Comparison of ENCODE assay signal across 11 mouse cellular contexts in the genomic region with DNA sequence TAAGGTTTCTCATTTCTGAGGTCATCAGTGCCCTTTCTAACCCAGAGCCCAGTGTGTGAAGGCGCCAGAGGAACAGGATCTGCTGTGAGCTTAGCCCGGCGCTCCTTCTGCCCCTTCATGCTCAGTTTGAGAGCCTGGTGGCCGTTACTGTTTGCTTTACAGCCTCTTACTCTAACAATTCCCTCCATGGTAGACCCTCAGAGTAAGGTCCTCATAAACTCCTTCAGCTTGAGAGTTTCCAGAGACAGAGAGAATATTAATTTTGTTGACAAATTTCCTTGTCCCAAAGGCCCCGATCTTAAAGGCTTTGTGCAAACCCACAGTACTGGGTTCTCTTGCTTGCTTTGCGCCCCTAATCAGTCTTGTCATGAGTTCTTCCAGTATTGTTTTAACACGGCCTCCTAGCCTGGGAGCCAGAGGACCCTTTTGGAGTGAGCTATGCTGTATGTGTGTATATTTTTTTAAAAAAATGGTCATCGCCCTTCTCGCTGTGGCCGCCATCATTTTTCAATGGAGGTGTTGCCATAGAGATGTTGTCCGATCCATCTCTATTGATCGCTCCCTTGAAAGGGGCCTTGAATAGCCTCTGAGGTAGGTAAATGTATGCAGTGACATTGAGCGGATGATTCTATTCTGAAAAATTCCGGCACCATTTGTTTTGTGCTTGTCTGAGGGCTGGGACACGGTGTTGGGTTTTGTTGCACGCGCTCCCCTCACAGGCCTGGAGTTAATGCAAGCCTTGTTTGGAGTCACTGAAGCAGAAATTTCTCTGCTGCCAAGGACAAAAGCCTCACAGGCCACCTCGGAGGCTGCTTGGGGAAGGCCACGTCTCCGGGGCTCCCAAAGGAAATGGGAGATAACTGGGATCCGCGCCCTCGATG.
A peak's percentile ranks its signal among the peaks of the same experiment; 100 is the strongest.
DNase-seq lines count a peak whose midpoint lies in the region; ATAC-seq and TF ChIP-seq lines count a peak whose summit lies in the region.
"Had no signal": no experiment of that assay in that cellular context is flagged by ENCODE, and none has a peak within 500 bp of the region (broad histone marks: within the 10 kb centered on the region; RNA-seq: fewer than 3 reads in every experiment).

No protein-coding gene starts in this region.

- H3K9ac ChIP-seq in embryonic facial prominence, embryonic 12.5 days = no peak overlapping the region
- H3K9ac ChIP-seq in hindbrain, embryonic 14.5 days = no peak overlapping the region; the same call in 1 of the 2 replicates
- no peak overlapping the region for H3K9ac ChIP-seq in midbrain, postnatal 0 days (replicated peaks; ENCODE audit: low read length, poor library complexity, severe bottlenecking)

- H3K27ac ChIP-seq in embryonic facial prominence, embryonic 12.5 days = peak overlapping the region; percentile 18; the same call in 1 of the 2 replicates
- H3K27ac ChIP-seq in hindbrain, embryonic 14.5 days = no peak overlapping the region
- H3K27ac ChIP-seq in midbrain, postnatal 0 days (ENCODE audit: low read depth, low read length) = no peak overlapping the region

- no peak for TF ChIP-seq CTCF in brain, embryonic 14.5 days (IDR thresholded peaks at IDR 0.05; ENCODE audit: borderline replicate concordance, extremely low read depth, insufficient read depth, insufficient read length)
- no peak for TF ChIP-seq CTCF in midbrain, postnatal 0 days (IDR thresholded peaks at IDR 0.05)

- 56% methylated on average over 23 of the region's 23 CpGs for WGBS in embryonic facial prominence, embryonic 12.5 days
- 18% methylated on average over 23 of the region's 23 CpGs for WGBS in hindbrain, embryonic 14.5 days
- 28% methylated on average over 23 of the region's 23 CpGs for WGBS in midbrain, postnatal 0 days

- no peak overlapping the region for H3K4me3 ChIP-seq in embryonic facial prominence, embryonic 12.5 days
- H3K4me3 ChIP-seq in hindbrain, embryonic 14.5 days (replicated peaks; ENCODE audit: low read length) = no peak overlapping the region
- no peak overlapping the region for H3K4me3 ChIP-seq in midbrain, postnatal 0 days (ENCODE audit: low read depth, low read length)

- TF ChIP-seq POLR2A in brain, embryonic 14.5 days (IDR thresholded peaks at IDR 0.05; ENCODE audit: borderline replicate concordance, extremely low read depth, insufficient read depth, insufficient read length, poor library complexity, severe bottlenecking) = no peak

- DNase-seq in brain, embryonic 14.5 days (ENCODE audit: low read depth) = peak; percentile 94
- DNase-seq in hindbrain, embryonic 14.5 days (ENCODE audit: low spot score) = peak; percentile 63
- DNase-seq in midbrain, postnatal 0 days (ENCODE audit: low spot score) = peak; percentile 66
- DNase-seq in cerebellum, adult 9-11 months = no peak
- no peak for DNase-seq in liver
- no peak for DNase-seq in layer of hippocampus, postnatal 25 days (ENCODE audit: extremely low spot score in 1 of 2, low spot score in 1 of 2)
- DNase-seq: gastrocnemius, postnatal 14 days; kidney, adult 8-10 months had no signal

- H3K36me3 ChIP-seq in embryonic facial prominence, embryonic 12.5 days = no peaks in the 10 kb centered on the region
- no peaks in the 10 kb centered on the region for H3K36me3 ChIP-seq in hindbrain, embryonic 14.5 days (replicated peaks; ENCODE audit: control insufficient read depth, insufficient read depth)
- no peaks in the 10 kb centered on the region for H3K36me3 ChIP-seq in midbrain, postnatal 0 days (ENCODE audit: insufficient read depth, low read length)
- H3K36me3 ChIP-seq: G1E had no signal

- 0 out of 2 replicates have a peak, but pooled peaks have one; percentile 16 for ATAC-seq in embryonic facial prominence, embryonic 12.5 days (ENCODE audit: insufficient number of reproducible peaks, insufficient read depth, low FRiP score, low TSS enrichment)
- ATAC-seq in hindbrain, embryonic 14.5 days (ENCODE audit: low FRiP score) = peak; percentile 83
- ATAC-seq in midbrain, postnatal 0 days (ENCODE audit: low FRiP score) = peak; percentile 44; the same call in 1 of the 2 replicates
- no peak for ATAC-seq in CD4-positive, CD25-positive, alpha-beta regulatory T cell, adult 4 months

- H3K27me3 ChIP-seq in embryonic facial prominence, embryonic 12.5 days = peaks cover 15% of the 10 kb centered on the region
- peaks cover 88% of the 10 kb centered on the region for H3K27me3 ChIP-seq in hindbrain, embryonic 14.5 days (ENCODE audit: control insufficient read depth, insufficient read depth, low read length)
- H3K27me3 ChIP-seq in midbrain, postnatal 0 days (ENCODE audit: insufficient read depth, low read length) = peaks cover 61% of the 10 kb centered on the region

- H3K4me1 ChIP-seq in embryonic facial prominence, embryonic 12.5 days = peaks cover 26% of the 10 kb centered on the region
- 0 out of 2 replicates have a peak, but pooled peaks cover 10% of the 10 kb centered on the region for H3K4me1 ChIP-seq in hindbrain, embryonic 14.5 days (replicated peaks; ENCODE audit: control insufficient read depth, insufficient read depth, low read length)
- no peaks in the 10 kb centered on the region for H3K4me1 ChIP-seq in midbrain, postnatal 0 days (ENCODE audit: insufficient read depth, low read length)

- no peaks in the 10 kb centered on the region for H3K9me3 ChIP-seq in embryonic facial prominence, embryonic 12.5 days
- no peaks in the 10 kb centered on the region for H3K9me3 ChIP-seq in hindbrain, embryonic 14.5 days (ENCODE audit: control insufficient read depth, low read length)
- H3K9me3 ChIP-seq in midbrain, postnatal 0 days (ENCODE audit: low read length) = no peaks in the 10 kb centered on the region
- H3K9me3 ChIP-seq: G1E had no signal

- no peak overlapping the region for H3K4me2 ChIP-seq in embryonic facial prominence, embryonic 12.5 days (replicated peaks)
- H3K4me2 ChIP-seq in hindbrain, embryonic 14.5 days (replicated peaks) = 0 out of 2 replicates have a peak overlapping the region, but pooled peaks have one; percentile 9
- H3K4me2 ChIP-seq in midbrain, postnatal 0 days (ENCODE audit: low read depth, low read length, poor library complexity, severe bottlenecking) = no peak overlapping the region

Comparison
In these comparisons a context has a peak if more than half of its experiments do, and no peak if none do; other contexts are left out.
1. DNase-seq: peak in brain, embryonic 14.5 days (single experiment), hindbrain, embryonic 14.5 days (single experiment) and midbrain, postnatal 0 days (single experiment); none in cerebellum, adult 9-11 months (single experiment), liver (single experiment) and layer of hippocampus, postnatal 25 days (0 of 2).